Mouse (Mus musculus) spleen, embryonic (tissue): Measurements from ENCODE around the gene Rai1.

Experiments used
- CTCF ChIA-PET: fragments of 350-600 bp; sonication (Branson Sonifier 250); formaldehyde crosslinking; loops from one replicate; lab custom pipeline; 2022; lab: Charles Lee

Gene Rai1

DNA sequence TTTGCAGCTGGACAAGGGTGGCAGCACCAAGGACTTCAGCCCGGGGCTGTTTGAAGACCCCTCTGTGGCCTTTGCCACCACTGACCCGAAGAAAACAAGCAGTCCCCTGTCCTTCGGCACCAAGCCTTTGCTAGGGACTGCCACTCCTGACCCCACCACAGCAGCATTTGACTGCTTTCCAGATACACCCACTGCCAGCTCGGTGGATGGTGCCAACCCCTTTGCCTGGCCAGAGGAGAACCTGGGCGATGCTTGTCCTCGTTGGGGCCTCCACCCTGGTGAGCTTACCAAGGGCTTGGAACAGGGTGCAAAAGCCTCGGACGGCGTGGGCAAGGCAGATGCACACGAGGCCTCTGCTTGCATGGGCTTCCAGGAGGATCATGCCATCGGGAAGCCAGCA lies 82.3 kb downstream of the Rai1 start:
- CTCF ChIA-PET = no interaction called here

DNA sequence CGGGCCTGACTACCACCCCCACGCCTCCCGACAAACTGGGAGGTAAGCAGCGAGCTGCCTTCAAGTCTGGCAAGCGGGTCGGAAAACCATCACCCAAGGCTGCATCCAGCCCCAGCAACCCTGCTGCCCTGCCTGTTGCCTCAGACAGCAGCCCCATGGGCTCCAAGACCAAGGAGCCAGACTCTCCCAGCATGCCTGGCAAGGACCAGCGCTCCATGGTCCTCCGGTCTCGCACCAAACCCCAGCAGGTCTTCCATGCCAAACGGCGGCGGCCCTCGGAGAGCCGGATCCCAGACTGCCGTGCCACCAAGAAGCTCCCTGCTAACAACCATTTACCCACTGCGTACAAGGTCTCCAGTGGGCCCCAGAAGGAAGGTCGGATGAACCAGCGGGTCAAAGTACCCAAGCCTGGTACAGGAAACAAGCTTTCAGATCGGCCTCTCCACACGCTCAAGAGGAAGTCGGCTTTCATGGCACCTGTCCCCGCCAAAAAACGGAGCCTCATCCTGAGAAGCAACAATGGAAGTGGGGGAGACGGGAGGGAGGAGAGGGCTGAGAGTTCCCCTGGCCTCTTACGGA lies 83.6 kb downstream of the Rai1 start:
- CTCF ChIA-PET = no interaction called here

DNA sequence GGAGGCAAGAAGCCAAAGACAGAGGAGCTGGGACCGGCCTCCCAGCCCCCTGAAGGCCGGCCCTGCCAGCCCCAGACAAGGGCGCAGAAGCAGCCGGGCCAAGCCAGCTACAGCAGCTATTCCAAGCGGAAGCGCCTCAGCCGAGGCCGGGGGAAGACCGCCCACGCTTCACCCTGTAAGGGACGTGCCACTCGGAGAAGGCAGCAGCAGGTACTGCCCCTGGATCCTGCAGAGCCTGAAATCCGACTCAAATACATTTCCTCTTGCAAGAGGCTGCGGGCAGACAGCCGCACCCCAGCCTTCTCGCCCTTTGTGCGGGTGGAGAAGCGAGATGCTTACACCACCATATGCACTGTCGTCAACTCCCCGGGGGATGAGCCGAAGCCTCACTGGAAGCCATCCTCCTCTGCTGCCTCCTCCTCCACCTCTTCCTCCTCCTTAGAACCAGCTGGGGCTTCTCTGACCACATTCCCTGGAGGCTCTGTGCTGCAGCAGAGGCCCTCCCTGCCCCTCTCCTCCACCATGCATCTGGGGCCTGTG lies 84.8 kb downstream of the Rai1 start:
- CTCF ChIA-PET = no interaction called here

DNA sequence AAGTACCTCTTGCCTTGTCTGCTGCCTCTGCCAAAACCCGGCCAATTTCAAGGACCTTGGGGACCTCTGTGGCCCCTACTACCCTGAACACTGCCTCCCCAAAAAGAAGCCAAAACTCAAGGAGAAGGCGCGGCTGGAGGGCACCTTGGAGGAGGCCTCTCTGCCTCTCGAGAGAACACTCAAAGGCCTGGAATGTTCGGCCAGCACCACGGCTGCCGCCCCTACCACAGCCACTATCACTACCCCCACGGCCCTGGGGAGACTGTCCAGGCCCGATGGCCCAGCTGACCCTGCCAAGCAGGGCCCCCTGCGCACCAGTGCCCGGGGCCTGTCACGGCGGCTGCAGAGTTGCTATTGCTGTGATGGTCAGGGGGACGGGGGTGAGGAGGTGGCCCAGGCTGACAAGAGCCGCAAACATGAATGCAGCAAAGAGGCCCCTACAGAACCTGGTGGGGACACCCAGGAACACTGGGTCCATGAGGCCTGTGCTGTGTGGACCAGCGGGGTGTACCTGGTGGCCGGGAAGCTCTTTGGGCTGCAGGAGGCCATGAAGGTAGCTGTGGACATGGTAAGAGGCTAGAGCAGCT lies 85.3 kb downstream of the Rai1 start:
- CTCF ChIA-PET = no interaction called here

DNA sequence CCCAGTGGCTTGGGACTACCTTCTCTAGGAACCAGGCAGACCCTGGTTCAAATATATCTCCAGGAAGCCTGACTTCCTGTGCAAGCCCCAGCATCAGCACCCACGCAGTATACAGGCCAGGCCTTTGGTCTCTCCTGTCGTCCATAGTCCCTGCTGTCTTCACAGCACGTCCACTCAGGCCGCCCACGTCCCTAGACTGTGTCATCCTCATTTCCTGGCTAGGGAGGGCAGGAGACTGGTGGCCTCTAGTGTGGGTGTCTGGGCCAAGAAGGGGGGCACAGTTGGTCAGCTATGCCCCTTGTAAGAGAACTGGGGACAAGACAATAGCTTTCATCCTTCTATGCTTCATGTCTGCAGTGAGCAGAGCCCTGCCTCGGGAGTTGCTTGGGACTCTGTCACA lies 87.7 kb downstream of the Rai1 start:
- CTCF ChIA-PET = no interaction called here

DNA sequence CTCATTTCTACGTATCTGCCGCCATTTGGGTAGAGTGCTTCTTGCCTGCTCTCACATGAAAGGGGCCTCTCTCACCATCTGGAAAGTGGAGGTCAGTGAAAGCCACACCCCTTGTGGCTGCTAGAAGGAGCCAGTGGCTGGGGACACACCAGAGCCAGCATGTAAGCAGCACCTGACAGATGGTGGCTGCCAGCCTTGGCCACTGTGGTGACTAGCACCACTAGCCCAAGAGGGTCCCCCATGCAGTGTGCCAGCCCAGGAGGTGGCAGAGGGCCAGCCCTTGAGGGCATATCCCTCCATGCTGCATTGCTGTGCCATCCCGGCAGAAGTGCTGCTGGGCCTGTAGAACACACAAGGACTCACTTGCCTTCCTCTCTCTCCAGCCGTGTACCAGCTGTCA lies 88.7 kb downstream of the Rai1 start:
- CTCF ChIA-PET = no interaction called here

- CTCF ChIA-PET = no interaction called here
Measured at GRCm38 (mm10) chr11:60195108-60195507, 90.3 kb downstream of the Rai1 start.

DNA sequence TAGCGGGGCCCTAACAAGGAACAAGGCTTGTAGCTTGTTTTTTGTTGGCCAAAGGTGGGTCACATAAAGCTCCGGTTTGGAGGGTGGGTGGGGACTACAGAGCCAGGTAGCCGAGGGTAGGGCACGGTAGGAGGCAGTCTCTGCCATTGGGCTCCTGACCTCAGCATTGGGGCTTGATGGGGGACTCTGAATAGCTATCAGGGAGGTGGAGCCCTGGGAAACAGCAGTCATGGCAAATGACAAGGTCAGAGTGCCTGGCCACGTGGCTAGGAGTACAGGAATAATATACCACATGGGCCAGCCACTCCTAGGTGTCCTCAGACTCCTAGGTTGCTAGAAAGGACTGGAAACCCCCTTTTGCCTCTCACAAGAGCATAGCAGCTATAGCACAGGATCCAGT lies 91.5 kb downstream of the Rai1 start:
- CTCF ChIA-PET = interaction anchor here (0.6 kb wide), 1 partner anchor 112 kb away, joined by 9 read pairs; no protein-coding TSS in a partner anchor

- CTCF ChIA-PET = interaction anchor here (0.6 kb wide), 1 partner anchor 17 kb away, joined by 3 read pairs; no protein-coding TSS in a partner anchor
Measured at GRCm38 (mm10) chr11:60197998-60198619, 93.3 kb downstream of the Rai1 start.

GRCm38 (mm10) chr11:60198651-60199050 lies 93.8 kb downstream of the Rai1 start:
- CTCF ChIA-PET = interaction anchor here (0.6 to 2.2 kb wide), 2 partner anchors 12 to 17 kb away, joined by 3 to 8 read pairs; no protein-coding TSS in a partner anchor

GRCm38 (mm10) chr11:60199702-60200184 lies 94.9 kb downstream of the Rai1 start:
- CTCF ChIA-PET = interaction anchor here (0.6 to 2.2 kb wide), 4 partner anchors 11 to 212 kb away, joined by 3 to 8 read pairs (median 3); no protein-coding TSS in a partner anchor

- CTCF ChIA-PET = interaction anchor here (0.6 to 2.2 kb wide), 4 partner anchors 10 to 212 kb away, joined by 3 to 8 read pairs (median 3); no protein-coding TSS in a partner anchor
Measured at GRCm38 (mm10) chr11:60200384-60200783, 95.6 kb downstream of the Rai1 start.

- CTCF ChIA-PET = no interaction called here
Measured at GRCm38 (mm10) chr11:60202710-60203638, 98.2 kb downstream of the Rai1 start.

DNA sequence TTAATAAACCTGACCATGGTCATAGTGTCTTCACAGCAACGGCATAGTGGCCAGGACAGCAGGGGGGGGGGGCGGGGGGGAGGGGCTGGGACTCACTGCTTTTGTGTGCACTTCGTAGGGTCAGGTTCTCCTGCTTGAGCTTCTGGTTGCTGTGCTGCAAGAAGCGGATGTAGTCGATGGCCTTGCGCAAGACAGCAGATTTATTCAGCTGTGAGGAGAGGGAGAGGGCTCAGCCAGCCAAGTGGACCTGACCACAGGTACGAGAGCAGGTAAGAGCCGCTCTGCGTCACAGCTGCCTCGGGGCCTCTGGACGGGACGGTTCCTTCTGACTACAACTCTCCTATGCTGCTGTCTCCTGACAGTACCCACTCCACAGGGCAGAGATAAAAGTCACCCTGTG lies 100.2 kb downstream of the Rai1 start:
- CTCF ChIA-PET = no interaction called here

GRCm38 (mm10) chr11:60206207-60206606 lies 101.4 kb downstream of the Rai1 start:
- CTCF ChIA-PET = no interaction called here

DNA sequence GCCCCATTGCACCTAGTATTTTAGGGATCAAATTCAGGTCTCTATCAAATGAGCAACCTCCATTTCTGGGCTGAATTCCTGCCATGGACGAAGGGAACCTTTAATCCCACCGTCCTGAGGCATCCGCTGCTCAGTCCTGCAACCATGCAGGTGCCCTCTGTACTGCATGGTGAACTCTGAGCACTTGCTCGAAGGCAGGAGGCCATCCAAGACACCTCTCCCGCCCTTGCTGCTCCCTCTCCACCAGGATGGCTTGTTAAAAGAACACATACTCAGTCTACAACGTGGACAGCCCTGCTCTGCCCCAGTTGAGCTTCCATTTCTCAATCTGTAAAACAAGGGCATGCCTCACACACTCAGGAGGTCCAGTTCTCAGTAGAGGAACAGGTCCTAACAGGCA lies 103.4 kb downstream of the Rai1 start:
- CTCF ChIA-PET = no interaction called here

GRCm38 (mm10) chr11:60208712-60209111 lies 103.9 kb downstream of the Rai1 start:
- CTCF ChIA-PET = interaction anchor here (3.2 kb wide), 1 partner anchor 9 kb away, joined by 8 read pairs; no protein-coding TSS in a partner anchor

GRCm38 (mm10) chr11:60209217-60209932 lies 104.6 kb downstream of the Rai1 start:
- CTCF ChIA-PET = interaction anchor here (3.2 kb wide), 1 partner anchor 9 kb away, joined by 8 read pairs; no protein-coding TSS in a partner anchor

- CTCF ChIA-PET = interaction anchor here (3.2 kb wide), 1 partner anchor 10 kb away, joined by 8 read pairs; no protein-coding TSS in a partner anchor
Measured at GRCm38 (mm10) chr11:60209933-60210249, 105.1 kb downstream of the Rai1 start.

GRCm38 (mm10) chr11:60210305-60210724 lies 105.5 kb downstream of the Rai1 start:
- CTCF ChIA-PET = interaction anchor here (3.2 kb wide), 1 partner anchor 10 kb away, joined by 8 read pairs; no protein-coding TSS in a partner anchor
